Mouse (Mus musculus): ENCODE data around the gene Smarca2. TPM values are rescaled to one million over a fixed set of nuclear protein-coding genes. Genes with fewer than 3 reads are reported as not detected.
A peak's percentile ranks its signal among the peaks of the same experiment; 100 is the strongest.
"Not testable (repeated sequence)": the region's sequence is repeated elsewhere in the genome, so short reads cannot be mapped to it uniquely, and the experiment has no call there.

Smarca2 gene
- polyA plus RNA-seq, 1 experiment from 2014 or later: 63.5 TPM

- H3K9me3 ChIP-seq (ENCODE audit: control insufficient read depth, low read length): no peaks in the 10 kb centered on the region
- 49% methylated on average over 7 of the region's 7 CpGs for WGBS
- peak overlapping the region; percentile 39 for H3K27ac ChIP-seq (replicated peaks; ENCODE audit: low read depth, low read length)
- no peak overlapping the region for H3K4me2 ChIP-seq (ENCODE audit: low read depth, low read length)
- no peak overlapping the region; the same call in 1 of the 2 replicates for H3K9ac ChIP-seq (ENCODE audit: low read depth, low read length)
- ATAC-seq (ENCODE audit: low read depth) (no peak), DNase-seq (ENCODE audit: low spot score) (peak; percentile 51)
- no peaks in the 10 kb centered on the region for H3K27me3 ChIP-seq (replicated peaks; ENCODE audit: control insufficient read depth, insufficient read depth, low read length)
- H3K4me3 ChIP-seq (ENCODE audit: low read depth, low read length): no peak overlapping the region
- no peaks in the 10 kb centered on the region for H3K36me3 ChIP-seq (ENCODE audit: control insufficient read depth, insufficient read depth, low read length)
- peaks cover 31% of the 10 kb centered on the region for H3K4me1 ChIP-seq (ENCODE audit: control insufficient read depth, insufficient read depth, low read length)
Observed at GRCm38 (mm10) chr19:26733546-26734100, 128.8 kb downstream of the Smarca2 start.

GRCm38 (mm10) chr19:26734704-26735109 lies 129.9 kb downstream of the Smarca2 start:
- Histone ChIP-seq H3K27ac (replicated peaks; ENCODE audit: low read depth, low read length) (no peak overlapping the region), H3K4me2 (ENCODE audit: low read depth, low read length) (no peak overlapping the region), H3K36me3 (ENCODE audit: control insufficient read depth, insufficient read depth, low read length) (no peaks in the 10 kb centered on the region), H3K4me3 (ENCODE audit: low read depth, low read length) (no peak overlapping the region), H3K4me1 (ENCODE audit: control insufficient read depth, insufficient read depth, low read length) (peaks cover 31% of the 10 kb centered on the region), H3K27me3 (replicated peaks; ENCODE audit: control insufficient read depth, insufficient read depth, low read length) (no peaks in the 10 kb centered on the region), H3K9ac (ENCODE audit: low read depth, low read length) (no peak overlapping the region), H3K9me3 (ENCODE audit: control insufficient read depth, low read length) (no peaks in the 10 kb centered on the region)
- ATAC-seq (ENCODE audit: low read depth) (no peak), DNase-seq (ENCODE audit: low spot score) (no peak)
- WGBS: 74% methylated on average over 10 of the region's 10 CpGs

- not testable (repeated sequence) for ATAC-seq (ENCODE audit: low read depth); H3K4me2 ChIP-seq (ENCODE audit: low read depth, low read length); H3K27me3 ChIP-seq (replicated peaks; ENCODE audit: control insufficient read depth, insufficient read depth, low read length); H3K4me1 ChIP-seq (ENCODE audit: control insufficient read depth, insufficient read depth, low read length); DNase-seq (ENCODE audit: low spot score); H3K9ac ChIP-seq (ENCODE audit: low read depth, low read length); H3K9me3 ChIP-seq (ENCODE audit: control insufficient read depth, low read length); H3K4me3 ChIP-seq (ENCODE audit: low read depth, low read length); H3K27ac ChIP-seq (replicated peaks; ENCODE audit: low read depth, low read length)
- 0 out of 2 replicates have a peak, but pooled peaks cover 11% of the 10 kb centered on the region for H3K36me3 ChIP-seq (ENCODE audit: control insufficient read depth, insufficient read depth, low read length)
- 96% methylated on average over 4 of the region's 4 CpGs for WGBS
Observed at GRCm38 (mm10) chr19:26745021-26745420, 140.2 kb downstream of the Smarca2 start.

GRCm38 (mm10) chr19:26745567-26745966 lies 140.7 kb downstream of the Smarca2 start:
- H3K9me3 ChIP-seq (ENCODE audit: control insufficient read depth, low read length): no peaks in the 10 kb centered on the region
- ATAC-seq (ENCODE audit: low read depth): no peak
- H3K4me2 ChIP-seq (ENCODE audit: low read depth, low read length): no peak overlapping the region
- no peak overlapping the region for H3K4me3 ChIP-seq (ENCODE audit: low read depth, low read length)
- 84% methylated on average over 7 of the region's 7 CpGs for WGBS
- H3K27ac ChIP-seq (replicated peaks; ENCODE audit: low read depth, low read length): no peak overlapping the region; the same call in 1 of the 2 replicates
- H3K9ac ChIP-seq (ENCODE audit: low read depth, low read length): no peak overlapping the region
- no peaks in the 10 kb centered on the region for H3K27me3 ChIP-seq (replicated peaks; ENCODE audit: control insufficient read depth, insufficient read depth, low read length)
- 0 out of 2 replicates have a peak, but pooled peaks cover 11% of the 10 kb centered on the region for H3K36me3 ChIP-seq (ENCODE audit: control insufficient read depth, insufficient read depth, low read length)
- DNase-seq (ENCODE audit: low spot score): no peak
- peaks cover 8% of the 10 kb centered on the region for H3K4me1 ChIP-seq (ENCODE audit: control insufficient read depth, insufficient read depth, low read length)

GRCm38 (mm10) chr19:26746290-26746689 lies 141.4 kb downstream of the Smarca2 start:
- Histone ChIP-seq H3K9me3 (ENCODE audit: control insufficient read depth, low read length) (no peaks in the 10 kb centered on the region), H3K27ac (replicated peaks; ENCODE audit: low read depth, low read length) (peak overlapping the region; percentile 99), H3K4me1 (ENCODE audit: control insufficient read depth, insufficient read depth, low read length) (peaks cover 8% of the 10 kb centered on the region), H3K4me3 (ENCODE audit: low read depth, low read length) (no peak overlapping the region), H3K36me3 (ENCODE audit: control insufficient read depth, insufficient read depth, low read length) (0 out of 2 replicates have a peak, but pooled peaks cover 11% of the 10 kb centered on the region), H3K9ac (ENCODE audit: low read depth, low read length) (0 out of 2 replicates have a peak overlapping the region, but pooled peaks have one; percentile 79), H3K27me3 (replicated peaks; ENCODE audit: control insufficient read depth, insufficient read depth, low read length) (no peaks in the 10 kb centered on the region), H3K4me2 (ENCODE audit: low read depth, low read length) (peak overlapping the region; percentile 82; the same call in 1 of the 2 replicates)
- 84% methylated on average over 10 of the region's 10 CpGs for WGBS
- DNase-seq (ENCODE audit: low spot score) (peak; percentile 78), ATAC-seq (ENCODE audit: low read depth) (no peak)

- H3K4me1 ChIP-seq (ENCODE audit: control insufficient read depth, insufficient read depth, low read length): peaks cover 8% of the 10 kb centered on the region
- peaks cover 17% of the 10 kb centered on the region for H3K36me3 ChIP-seq (ENCODE audit: control insufficient read depth, insufficient read depth, low read length)
- H3K9me3 ChIP-seq (ENCODE audit: control insufficient read depth, low read length): no peaks in the 10 kb centered on the region
- H3K4me2 ChIP-seq (ENCODE audit: low read depth, low read length): peak overlapping the region; percentile 82
- no peak for DNase-seq (ENCODE audit: low spot score)
- H3K9ac ChIP-seq (ENCODE audit: low read depth, low read length): peak overlapping the region; percentile 79
- peak overlapping the region; percentile 61 for H3K4me3 ChIP-seq (ENCODE audit: low read depth, low read length)
- H3K27me3 ChIP-seq (replicated peaks; ENCODE audit: control insufficient read depth, insufficient read depth, low read length): no peaks in the 10 kb centered on the region
- ATAC-seq (ENCODE audit: low read depth): no peak
- H3K27ac ChIP-seq (replicated peaks; ENCODE audit: low read depth, low read length): peak overlapping the region; percentile 99
- WGBS: 37% methylated on average over 6 of the region's 6 CpGs
Observed at GRCm38 (mm10) chr19:26746709-26747467, 142.0 kb downstream of the Smarca2 start.

GRCm38 (mm10) chr19:26747571-26748539 lies 143.0 kb downstream of the Smarca2 start:
- DNase-seq (ENCODE audit: low spot score) (peak; percentile 98), ATAC-seq (ENCODE audit: low read depth) (peak; percentile 90)
- Histone ChIP-seq H3K9ac (ENCODE audit: low read depth, low read length) (peak overlapping the region; percentile 79), H3K36me3 (ENCODE audit: control insufficient read depth, insufficient read depth, low read length) (peaks cover 23% of the 10 kb centered on the region), H3K4me1 (ENCODE audit: control insufficient read depth, insufficient read depth, low read length) (peaks cover 8% of the 10 kb centered on the region), H3K4me3 (ENCODE audit: low read depth, low read length) (peak overlapping the region; percentile 61), H3K9me3 (ENCODE audit: control insufficient read depth, low read length) (no peaks in the 10 kb centered on the region), H3K27ac (replicated peaks; ENCODE audit: low read depth, low read length) (peak overlapping the region; percentile 99), H3K4me2 (ENCODE audit: low read depth, low read length) (peak overlapping the region; percentile 82), H3K27me3 (replicated peaks; ENCODE audit: control insufficient read depth, insufficient read depth, low read length) (no peaks in the 10 kb centered on the region)
- WGBS: under 1% methylated on average over 36 of the region's 36 CpGs

GRCm38 (mm10) chr19:26748676-26749075 lies 143.8 kb downstream of the Smarca2 start:
- Histone ChIP-seq H3K36me3 (ENCODE audit: control insufficient read depth, insufficient read depth, low read length) (peaks cover 15% of the 10 kb centered on the region), H3K9me3 (ENCODE audit: control insufficient read depth, low read length) (no peaks in the 10 kb centered on the region), H3K4me1 (ENCODE audit: control insufficient read depth, insufficient read depth, low read length) (peaks cover 12% of the 10 kb centered on the region), H3K4me3 (ENCODE audit: low read depth, low read length) (peak overlapping the region; percentile 61), H3K27ac (replicated peaks; ENCODE audit: low read depth, low read length) (peak overlapping the region; percentile 99), H3K4me2 (ENCODE audit: low read depth, low read length) (peak overlapping the region; percentile 82), H3K9ac (ENCODE audit: low read depth, low read length) (peak overlapping the region; percentile 79), H3K27me3 (replicated peaks; ENCODE audit: control insufficient read depth, insufficient read depth, low read length) (no peaks in the 10 kb centered on the region)
- DNase-seq (ENCODE audit: low spot score): peak; percentile 57
- ATAC-seq (ENCODE audit: low read depth): no peak
- under 1% methylated on average over 6 of the region's 6 CpGs for WGBS
